Mouse (Mus musculus) CD4-positive, CD25-positive, alpha-beta regulatory T cell (primary cell): ENCODE results near the gene Pnmal1. TPM values are rescaled to one million over a fixed set of nuclear protein-coding genes. Genes with fewer than 3 reads are reported as not detected.

Experiments
- polyA plus RNA-seq: library from polyadenylated mRNA; unstranded; fragments of 100-300 nt; shearing (Covaris generic); gene quantifications from one replicate; pipeline ENCODE4 v1.2.1, GENCODE M21; 2017

Pnmal1 gene
- not detected for polyA plus RNA-seq

GRCm38 (mm10) chr7:16959539-16960187 is at the start of gene Pnmal1:
Gene Pnmal1, plus strand, starts transcription at chr7:16959679.

GRCm38 (mm10) chr7:16924037-16924834 is 35.2 kb upstream of the Pnmal1 start, which contains the start of gene Calm3:
Gene Calm3, minus strand, starts transcription at chr7:16924114.

GRCm38 (mm10) chr7:16944061-16944807 is 15.2 kb upstream of the Pnmal1 start, which contains the start of gene Pnmal2:
Gene Pnmal2, plus strand, starts transcription at chr7:16944682.

GRCm38 (mm10) chr7:16982859-16983568 is 23.5 kb downstream of the Pnmal1 start, which contains the start of gene Gm42372:
Gene Gm42372, plus strand, starts transcription at chr7:16983086.

GRCm38 (mm10) chr7:16992451-16992807 is 33.0 kb downstream of the Pnmal1 start, which contains the start of gene Ccdc8:
Gene Ccdc8, plus strand, starts transcription at chr7:16992708.

Other genes with a start within 250 kb of the Pnmal1 start
- gene Ceacam9, start 237.8 kb upstream of the Pnmal1 start, polyA plus RNA-seq = not detected
- gene Ap2s1, start 221.3 kb upstream of the Pnmal1 start, polyA plus RNA-seq = 195 TPM
- 349 TPM for gene Slc1a5, start 178.3 kb upstream of the Pnmal1 start, polyA plus RNA-seq
- 84.7 TPM for gene Strn4, start 143.8 kb upstream of the Pnmal1 start, polyA plus RNA-seq
- 25.6 TPM for gene Fkrp, start 142.9 kb upstream of the Pnmal1 start, polyA plus RNA-seq
- gene Prkd2, start 116.8 kb upstream of the Pnmal1 start, polyA plus RNA-seq = 220 TPM
- gene Dact3, start 84.4 kb upstream of the Pnmal1 start, polyA plus RNA-seq = 0.12 TPM
- gene Gng8, start 67.9 kb upstream of the Pnmal1 start, polyA plus RNA-seq = not detected
- 10.5 TPM for gene Ptgir, start 53.2 kb upstream of the Pnmal1 start, polyA plus RNA-seq
- 135 TPM for gene Calm3, start 35.6 kb upstream of the Pnmal1 start, polyA plus RNA-seq
- gene Pnmal2, start 15.0 kb upstream of the Pnmal1 start, polyA plus RNA-seq = not detected
- gene Gm42372, start 23.4 kb downstream of the Pnmal1 start, polyA plus RNA-seq = 3.3 TPM
- 0.13 TPM for gene Ccdc8, start 33.0 kb downstream of the Pnmal1 start, polyA plus RNA-seq
- 136 TPM for gene Ppp5c, start 68.2 kb downstream of the Pnmal1 start, polyA plus RNA-seq
- gene Hif3a, start 102.7 kb downstream of the Pnmal1 start, polyA plus RNA-seq = 0.71 TPM
- gene Psg16, start 114.4 kb downstream of the Pnmal1 start, polyA plus RNA-seq = 0.68 TPM
- not detected for gene Ceacam3, start 190.6 kb downstream of the Pnmal1 start, polyA plus RNA-seq
- not detected for gene Psg29, start 243.8 kb downstream of the Pnmal1 start, polyA plus RNA-seq